Mouse (Mus musculus) small intestine, adult 2 months (tissue): Measurements from ENCODE around the gene Selenon. TPM values are rescaled to one million over a fixed set of nuclear protein-coding genes. Genes with fewer than 3 reads are reported as not detected.

Source experiments
- H3K27ac ChIP-seq: fragments of 200-500 bp; 2 replicates; pipeline ENCODE4 v1.5.1; 2012; ENCODE audit warnings: low read depth, low read length, control low read depth, inconsistent platforms; ENCODE audit not compliant: insufficient read depth
- H3K27me3 ChIP-seq: fragments of 200-500 bp; 2 replicates; pipeline ENCODE4 v1.6.1; 2012; ENCODE audit warnings: mild to moderate bottlenecking, moderate library complexity, low read length, inconsistent platforms; ENCODE audit not compliant: control insufficient read depth, insufficient read depth
- H3K36me3 ChIP-seq: fragments of 200-500 bp; 2 replicates; pipeline ENCODE4 v1.6.1; 2012; ENCODE audit warnings: mild to moderate bottlenecking, low read length, control low read depth, inconsistent platforms; ENCODE audit not compliant: control insufficient read depth, insufficient read depth
- H3K4me1 ChIP-seq: fragments of 200-500 bp; 2 replicates; pipeline ENCODE4 v1.6.1; 2012; ENCODE audit warnings: low read length, inconsistent platforms, mixed read lengths; ENCODE audit not compliant: control insufficient read depth, insufficient read depth, insufficient read length
- H3K4me3 ChIP-seq: fragments of 200-500 bp; 2 replicates; pipeline ENCODE4 v1.5.1; 2012; ENCODE audit warnings: low read depth, mild to moderate bottlenecking, control low read depth, inconsistent platforms, low read length, moderate library complexity
- CTCF ChIP-seq: fragments of 200-500 bp; IDR thresholded peaks from 2 replicates; pipeline ENCODE4 v1.5.1; 2012; ENCODE audit warnings: low read depth, mild to moderate bottlenecking, control low read depth, inconsistent platforms, low read length, moderate library complexity, mixed read lengths; ENCODE audit not compliant: insufficient replicate concordance, insufficient read length; ENCODE audit errors: extremely low read depth
- POLR2A ChIP-seq: fragments of 200-500 bp; IDR thresholded peaks from 2 replicates; pipeline ENCODE4 v1.6.1; 2012; ENCODE audit warnings: low read depth, mild to moderate bottlenecking, control low read depth, inconsistent platforms, low read length, moderate library complexity
- WGBS: fragments of 180-500 bp; shearing (Covaris S2); methylation state at CpG from one replicate; pipeline ENCODE4 v1.1.7; 2018; 5-methylcytosine and 5-hydroxymethylcytosine counted together
- polyA plus RNA-seq: library from polyadenylated mRNA; depleted of rRNA; stranded (reverse); fragments of >200 nt; gene quantifications from 2 replicates; pipeline ENCODE4 v1.2.3, GENCODE M21; 2012

Selenon gene
- polyA plus RNA-seq, 1 experiment: 4.8 TPM

GRCm38 (mm10) chr4:134515614-134516013 is 36.4 kb downstream of the Selenon start:
- Histone ChIP-seq H3K36me3 (no peaks in the 10 kb centered on the region), H3K27ac (no peak overlapping the region), H3K4me1 (peaks cover 12% of the 10 kb centered on the region), H3K27me3 (no peaks in the 10 kb centered on the region), H3K4me3 (no peak overlapping the region)
- TF ChIP-seq CTCF: no peak
- no peak for TF ChIP-seq POLR2A
- WGBS: 71% methylated on average over 7 of the region's 7 CpGs

- WGBS: 88% methylated on average over 11 of the region's 11 CpGs
- Histone ChIP-seq H3K36me3 (no peaks in the 10 kb centered on the region), H3K4me1 (peaks cover 14% of the 10 kb centered on the region), H3K27ac (no peak overlapping the region), H3K27me3 (no peaks in the 10 kb centered on the region), H3K4me3 (no peak overlapping the region)
- TF ChIP-seq CTCF (no peak), POLR2A (no peak)
These were observed 37.5 kb downstream of the Selenon start for GRCm38 (mm10) chr4:134514309-134514930.

- WGBS: 6% methylated on average over 15 of the region's 15 CpGs
- H3K27me3 ChIP-seq: no peaks in the 10 kb centered on the region
- no peaks in the 10 kb centered on the region for H3K36me3 ChIP-seq
- peak overlapping the region; percentile 48 for H3K4me3 ChIP-seq
- TF ChIP-seq CTCF (peak; percentile 51; the same call in 1 of the 2 replicates), POLR2A (no peak)
- H3K4me1 ChIP-seq: peaks cover 14% of the 10 kb centered on the region
- H3K27ac ChIP-seq: 0 out of 2 replicates have a peak overlapping the region, but pooled peaks have one; percentile 30
These were observed 39.2 kb downstream of the Selenon start for GRCm38 (mm10) chr4:134512798-134513197.

GRCm38 (mm10) chr4:134511730-134512129 is 40.2 kb downstream of the Selenon start:
- H3K4me1 ChIP-seq: peaks cover 9% of the 10 kb centered on the region
- no peak overlapping the region for H3K27ac ChIP-seq
- peaks cover 5% of the 10 kb centered on the region; the same call in 1 of the 2 replicates for H3K36me3 ChIP-seq
- no peak overlapping the region for H3K4me3 ChIP-seq
- TF ChIP-seq POLR2A: no peak
- TF ChIP-seq CTCF: no peak
- WGBS: 20% methylated on average over 6 of the region's 6 CpGs
- no peaks in the 10 kb centered on the region for H3K27me3 ChIP-seq

- H3K27ac ChIP-seq: no peak within 1 kb of the TSS
- WGBS: under 1% methylated on average over 42 of the region's 42 CpGs
- TF ChIP-seq POLR2A: no peak
- no peak for TF ChIP-seq CTCF
- H3K4me3 ChIP-seq: peak within 1 kb of the TSS; percentile 67
- H3K36me3 ChIP-seq: peaks cover 5% of the 10 kb centered on the region; the same call in 1 of the 2 replicates
- H3K4me1 ChIP-seq: peaks cover 9% of the 10 kb centered on the region
- no peaks in the 10 kb centered on the region for H3K27me3 ChIP-seq
These were observed 41.0 kb downstream of the Selenon start, which contains the start of gene Aunip for GRCm38 (mm10) chr4:134510845-134511411. Aunip (plus strand) TSS chr4:134510999.

- H3K36me3 ChIP-seq: peaks cover 5% of the 10 kb centered on the region; the same call in 1 of the 2 replicates
- no peak overlapping the region for H3K27ac ChIP-seq
- 77% methylated on average over 4 of the region's 4 CpGs for WGBS
- no peaks in the 10 kb centered on the region for H3K27me3 ChIP-seq
- H3K4me3 ChIP-seq: no peak overlapping the region
- H3K4me1 ChIP-seq: peaks cover 9% of the 10 kb centered on the region
- TF ChIP-seq CTCF: no peak
- no peak for TF ChIP-seq POLR2A
These were observed 41.6 kb downstream of the Selenon start for GRCm38 (mm10) chr4:134510396-134510795.

- Histone ChIP-seq H3K4me3 (no peak overlapping the region), H3K27ac (no peak overlapping the region), H3K27me3 (no peaks in the 10 kb centered on the region), H3K36me3 (peaks cover 5% of the 10 kb centered on the region; the same call in 1 of the 2 replicates), H3K4me1 (peaks cover 5% of the 10 kb centered on the region)
- 90% methylated on average over 19 of the region's 19 CpGs for WGBS
- TF ChIP-seq CTCF: no peak
- no peak for TF ChIP-seq POLR2A
These were observed 45.3 kb downstream of the Selenon start for GRCm38 (mm10) chr4:134506713-134507112.
